Mouse (Mus musculus): ENCODE measurements around the gene Cox7a1.

Gene Cox7a1

GRCm38 (mm10) chr7:30224206-30224605 lies 40.3 kb downstream of the Cox7a1 start:
- no peak for DNase-seq

- DNase-seq = no peak
These were observed 47.4 kb downstream of the Cox7a1 start for GRCm38 (mm10) chr7:30231328-30231668.

- DNase-seq = peak; percentile 99
These were observed 47.9 kb downstream of the Cox7a1 start, which contains the start of the genes Polr2i and Tbcb for GRCm38 (mm10) chr7:30231669-30232454. Gene Polr2i (plus strand): TSS chr7:30231948. Gene Tbcb (minus strand): TSS chr7:30232272.

- DNase-seq = peak; percentile 65
These were observed 48.7 kb downstream of the Cox7a1 start for GRCm38 (mm10) chr7:30232631-30233148.

- DNase-seq = peak; percentile 47
These were observed 49.4 kb downstream of the Cox7a1 start for GRCm38 (mm10) chr7:30233387-30233786.

GRCm38 (mm10) chr7:30234276-30234858 lies 50.4 kb downstream of the Cox7a1 start:
- DNase-seq = peak; percentile 89

- no peak for DNase-seq
These were observed 51.1 kb downstream of the Cox7a1 start for GRCm38 (mm10) chr7:30235091-30235490.

- DNase-seq = no peak
These were observed 51.7 kb downstream of the Cox7a1 start, which contains the start of gene Ovol3 for GRCm38 (mm10) chr7:30235625-30236024. Gene Ovol3 (minus strand): TSS chr7:30235725.
